Mouse (Mus musculus): ENCODE results near the gene Scube1. TPM values are rescaled to one million over a fixed set of nuclear protein-coding genes. Genes with fewer than 3 reads are reported as not detected.

Gene Scube1
- total RNA-seq, 2 experiments from 2014 or later: 72.2 to 74.2 TPM

DNA sequence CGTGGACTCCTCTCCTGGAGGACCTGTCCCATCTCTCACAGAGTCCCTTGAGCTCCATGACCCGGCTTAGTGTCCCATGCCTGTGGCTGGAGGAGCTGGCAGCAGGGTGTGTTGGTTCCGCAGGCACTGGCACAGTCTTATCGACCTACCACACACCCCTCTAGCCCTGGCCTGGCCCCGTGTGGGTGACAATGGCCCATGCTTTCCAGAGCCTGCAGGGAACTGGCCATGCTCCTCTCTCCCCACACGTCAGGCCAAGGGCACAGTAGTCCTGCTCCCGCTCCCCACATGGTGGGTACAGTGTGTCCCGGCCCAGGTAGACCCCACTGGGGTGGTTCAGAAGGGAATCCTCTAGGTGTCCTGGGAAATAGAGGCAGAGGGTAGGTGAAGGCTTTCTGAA lies 118.1 kb downstream of the Scube1 start:
- no peak for TF ChIP-seq CTCF (IDR thresholded peaks at IDR 0.05)
- intact Hi-C loops (cut with DNase I): no loop called here
- no peak overlapping the region for H3K4me3 ChIP-seq
- no peak overlapping the region for H3K27ac ChIP-seq
- DNase-seq (ENCODE audit: extremely low spot score in 1 of 2, low spot score in 2 of 2): no peak

DNA sequence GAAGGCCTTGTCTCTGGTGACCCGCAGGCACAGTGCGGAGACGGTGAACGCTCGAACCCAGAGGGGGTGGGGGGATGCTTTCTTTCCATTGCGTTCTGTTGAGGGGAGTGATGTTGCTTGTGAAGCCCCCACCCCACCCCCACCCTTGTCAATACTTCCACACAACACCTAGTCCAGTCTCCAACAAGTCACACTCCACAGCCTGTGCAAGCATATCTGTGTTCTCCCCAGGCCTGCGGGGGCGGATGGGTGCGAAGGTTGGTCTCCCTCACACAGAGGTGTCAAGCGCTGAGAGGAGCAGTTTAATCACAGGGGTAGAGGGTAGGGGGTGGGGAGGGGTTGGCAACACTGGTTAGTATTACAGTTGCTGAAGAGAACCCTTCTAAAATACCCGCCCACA lies 118.6 kb downstream of the Scube1 start:
- Histone ChIP-seq H3K27ac (no peak overlapping the region), H3K4me3 (no peak overlapping the region)
- TF ChIP-seq CTCF (IDR thresholded peaks at IDR 0.05): no peak
- intact Hi-C loops (cut with DNase I): no loop called here
- no peak for DNase-seq (ENCODE audit: extremely low spot score in 1 of 2, low spot score in 2 of 2)

DNA sequence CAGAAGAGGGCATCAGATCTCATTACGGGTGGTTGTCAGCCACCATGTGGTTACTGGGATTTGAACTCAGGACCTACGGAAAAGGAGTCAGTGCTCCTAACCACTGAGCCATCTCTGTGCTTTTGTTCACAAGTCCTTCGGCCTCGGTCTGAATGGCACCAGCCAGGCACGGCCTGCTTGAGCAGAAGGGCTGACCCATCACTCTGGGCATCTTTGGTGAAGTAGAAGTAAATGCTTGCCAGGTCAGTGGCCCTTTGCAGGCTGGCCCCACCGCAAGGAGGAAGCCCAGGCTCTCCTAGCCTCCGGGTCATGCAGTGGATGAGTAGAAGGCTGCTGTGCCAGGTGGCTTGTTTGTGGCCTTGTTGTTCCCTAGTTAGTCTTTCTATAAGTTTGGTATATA lies 121.4 kb downstream of the Scube1 start:
- no peak for DNase-seq (ENCODE audit: extremely low spot score in 1 of 2, low spot score in 2 of 2)
- Histone ChIP-seq H3K27ac (no peak overlapping the region), H3K4me3 (no peak overlapping the region)
- no peak for TF ChIP-seq CTCF (IDR thresholded peaks at IDR 0.05)
- intact Hi-C loops (cut with DNase I): no loop called here

DNA sequence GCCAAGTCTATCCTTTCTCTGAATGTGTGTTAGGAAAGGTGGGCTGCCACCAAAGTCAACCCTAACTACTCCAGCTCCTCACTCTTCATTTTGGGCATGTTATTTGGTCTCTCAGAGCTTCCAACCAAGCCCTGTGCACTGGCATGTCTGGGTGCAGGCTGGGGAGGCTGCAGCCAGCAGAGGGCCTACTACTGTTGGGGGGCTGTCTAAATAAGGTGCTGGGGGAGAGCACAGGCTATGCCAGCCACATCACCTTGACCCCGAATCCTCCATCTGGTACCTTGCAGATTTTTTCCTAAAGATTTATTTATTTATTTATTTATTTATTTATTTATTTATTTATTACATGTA lies 121.8 kb downstream of the Scube1 start:
- TF ChIP-seq CTCF (IDR thresholded peaks at IDR 0.05): no peak; the same call in 1 of the 2 replicates
- H3K27ac ChIP-seq: no peak overlapping the region
- intact Hi-C loops (cut with DNase I): no loop called here

DNA sequence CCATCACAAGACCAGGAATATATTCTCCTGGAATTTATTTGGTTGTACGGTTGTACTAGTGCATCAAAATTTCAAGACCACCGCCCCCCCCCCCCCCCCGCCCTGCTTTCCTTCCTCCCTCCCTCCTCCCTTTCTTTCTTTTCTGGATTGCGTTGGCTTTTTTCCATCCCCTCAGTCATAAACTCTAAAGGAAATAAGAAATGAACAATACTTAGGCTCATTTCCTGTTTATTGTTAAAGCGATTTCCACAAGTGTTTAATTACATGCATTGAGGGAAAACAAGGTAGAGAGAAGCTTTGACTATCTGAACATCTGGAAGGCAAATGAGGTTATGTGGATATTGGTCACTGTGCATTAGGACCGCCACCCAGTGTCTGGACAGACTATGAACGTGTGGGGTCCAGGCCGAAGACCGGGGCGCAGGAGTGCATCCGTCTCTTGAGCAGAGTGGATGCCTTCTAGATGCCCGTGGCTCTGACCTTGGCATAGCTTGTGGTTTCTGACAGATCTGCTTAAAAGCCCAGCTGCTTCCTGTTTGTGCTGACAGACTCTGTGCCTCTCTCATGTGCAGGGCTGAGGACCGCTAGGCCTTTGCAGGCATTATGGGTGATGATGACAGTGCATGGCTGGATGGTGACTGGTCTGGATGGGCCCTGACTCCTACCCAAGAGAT lies 122.3 kb downstream of the Scube1 start:
- DNase-seq (ENCODE audit: extremely low spot score in 1 of 2, low spot score in 2 of 2): no peak
- TF ChIP-seq CTCF (IDR thresholded peaks at IDR 0.05): no peak
- intact Hi-C loops (cut with DNase I): no loop called here
- Histone ChIP-seq H3K4me3 (no peak overlapping the region), H3K27ac (no peak overlapping the region)

More for the DNA sequence above, 121.8 kb downstream of the Scube1 start:
- no peak for DNase-seq (ENCODE audit: extremely low spot score in 1 of 2, low spot score in 2 of 2)
- H3K4me3 ChIP-seq: no peak overlapping the region

DNA sequence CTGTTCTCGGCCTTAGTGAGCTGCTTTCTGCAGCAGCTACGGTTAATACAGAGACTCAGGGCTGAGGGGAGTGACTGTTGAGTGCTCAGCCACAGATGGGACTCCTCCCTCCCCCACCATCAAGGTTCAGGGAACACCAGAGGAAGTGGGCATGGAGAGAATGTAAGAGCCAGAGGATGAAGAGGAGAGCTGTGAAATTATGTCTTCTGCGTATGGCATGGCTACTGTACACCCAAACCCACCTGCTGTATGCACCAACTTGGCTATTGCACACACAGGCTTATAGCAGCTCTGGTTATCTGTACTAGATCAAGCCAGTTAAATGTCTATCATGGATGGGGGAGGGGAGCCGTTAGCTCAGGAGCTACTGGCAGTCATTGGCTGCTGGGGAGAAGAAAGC lies 123.6 kb downstream of the Scube1 start:
- TF ChIP-seq CTCF (IDR thresholded peaks at IDR 0.05): no peak
- DNase-seq (ENCODE audit: extremely low spot score in 1 of 2, low spot score in 2 of 2): no peak
- intact Hi-C loops (cut with DNase I): no loop called here
- no peak overlapping the region for H3K27ac ChIP-seq
- no peak overlapping the region for H3K4me3 ChIP-seq

DNA sequence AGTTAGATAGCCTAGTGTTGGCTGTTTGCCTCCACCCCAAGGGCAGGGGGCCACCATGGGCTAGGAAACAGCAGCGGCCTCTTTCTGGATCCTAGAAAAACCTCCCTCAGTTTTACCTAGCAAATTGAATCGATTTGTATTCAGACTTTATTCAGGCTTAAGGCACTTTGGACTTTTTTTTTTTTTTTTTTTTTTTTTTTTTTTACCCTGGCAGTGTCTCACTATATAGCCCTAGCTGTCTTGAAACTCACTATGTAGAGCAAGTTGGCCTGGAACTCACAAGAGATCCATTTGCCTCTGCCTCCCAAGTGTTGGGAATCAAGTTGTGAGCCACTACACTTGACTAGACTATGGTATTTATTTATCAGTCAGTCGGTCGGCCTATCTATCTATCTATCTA lies 128.0 kb downstream of the Scube1 start:
- no peak for DNase-seq (ENCODE audit: extremely low spot score in 1 of 2, low spot score in 2 of 2)
- TF ChIP-seq CTCF (IDR thresholded peaks at IDR 0.05): no peak
- H3K4me3 ChIP-seq: no peak overlapping the region
- no peak overlapping the region for H3K27ac ChIP-seq
- intact Hi-C loops (cut with DNase I): no loop called here

DNA sequence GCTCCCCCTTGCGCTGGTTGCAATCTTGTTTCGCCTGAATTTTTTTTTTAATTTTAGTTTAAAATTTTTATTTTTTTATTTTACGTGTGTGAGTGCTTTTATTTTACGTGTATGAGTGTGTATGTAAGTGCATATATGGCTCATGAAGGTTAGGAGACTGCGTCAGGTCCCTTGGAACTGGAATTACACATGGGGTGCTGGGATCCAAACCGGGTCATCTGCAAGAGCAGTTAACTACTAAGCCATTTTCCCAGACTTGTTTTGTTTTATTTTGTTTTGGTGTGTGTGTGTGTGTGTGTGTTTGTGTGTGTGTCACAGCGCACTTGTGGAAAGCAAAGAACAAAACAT lies 129.5 kb downstream of the Scube1 start:
- DNase-seq (ENCODE audit: extremely low spot score in 1 of 2, low spot score in 2 of 2): no peak
- H3K4me3 ChIP-seq: peak overlapping the region; percentile 79
- no peak for TF ChIP-seq CTCF (IDR thresholded peaks at IDR 0.05)
- intact Hi-C loops (cut with DNase I): no loop called here
- peak overlapping the region; percentile 62 for H3K27ac ChIP-seq

DNA sequence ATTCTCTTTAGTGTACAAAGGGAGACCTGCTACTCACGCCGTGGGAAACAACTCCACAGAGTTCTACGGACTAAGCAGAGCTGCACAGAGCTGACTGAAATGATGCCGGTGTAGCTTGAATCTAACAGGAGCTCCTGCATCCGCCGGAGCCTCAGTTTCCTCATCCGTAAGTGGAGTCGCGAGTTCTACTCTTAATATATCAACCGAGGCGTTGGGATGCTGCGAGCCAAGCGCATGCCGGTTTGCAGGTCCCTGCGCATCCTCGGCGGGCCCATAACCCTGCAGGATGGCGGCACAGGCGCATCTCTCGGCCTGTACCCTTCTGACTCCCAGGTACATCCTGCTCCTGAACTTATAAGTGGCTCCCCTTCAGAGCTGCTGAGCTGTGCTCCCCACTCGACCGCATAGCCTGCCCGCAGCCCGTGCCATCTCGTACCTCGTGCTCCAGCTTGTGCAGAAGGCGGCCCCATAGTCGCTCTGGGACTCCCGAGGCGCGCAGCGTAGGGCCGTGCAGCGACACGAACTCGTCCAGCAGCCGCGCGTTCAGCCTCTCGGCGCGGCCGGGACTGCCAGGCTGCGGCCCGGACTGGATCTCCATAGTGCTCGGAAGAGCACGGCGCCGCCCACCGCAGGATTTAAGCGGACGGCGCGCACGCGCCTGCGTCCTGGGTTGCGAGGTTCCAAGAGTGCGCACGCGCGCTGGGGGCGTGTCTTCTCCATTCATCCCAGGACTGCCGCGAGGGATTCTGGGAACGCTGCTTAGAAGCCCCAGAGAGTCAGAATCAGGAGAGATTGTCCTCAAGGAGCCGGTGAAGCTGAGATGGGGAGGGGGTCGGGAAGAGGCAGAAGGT lies 130.1 kb downstream of the Scube1 start, which contains the start of gene Ttll12:
Gene Ttll12 (minus strand): TSS at position 645 of the 851 bp plus-strand sequence.
- intact Hi-C loops (cut with DNase I): no loop called here
- peak within 1 kb of the TSS; percentile 62 for H3K27ac ChIP-seq
- TF ChIP-seq CTCF (IDR thresholded peaks at IDR 0.05): no peak

DNA sequence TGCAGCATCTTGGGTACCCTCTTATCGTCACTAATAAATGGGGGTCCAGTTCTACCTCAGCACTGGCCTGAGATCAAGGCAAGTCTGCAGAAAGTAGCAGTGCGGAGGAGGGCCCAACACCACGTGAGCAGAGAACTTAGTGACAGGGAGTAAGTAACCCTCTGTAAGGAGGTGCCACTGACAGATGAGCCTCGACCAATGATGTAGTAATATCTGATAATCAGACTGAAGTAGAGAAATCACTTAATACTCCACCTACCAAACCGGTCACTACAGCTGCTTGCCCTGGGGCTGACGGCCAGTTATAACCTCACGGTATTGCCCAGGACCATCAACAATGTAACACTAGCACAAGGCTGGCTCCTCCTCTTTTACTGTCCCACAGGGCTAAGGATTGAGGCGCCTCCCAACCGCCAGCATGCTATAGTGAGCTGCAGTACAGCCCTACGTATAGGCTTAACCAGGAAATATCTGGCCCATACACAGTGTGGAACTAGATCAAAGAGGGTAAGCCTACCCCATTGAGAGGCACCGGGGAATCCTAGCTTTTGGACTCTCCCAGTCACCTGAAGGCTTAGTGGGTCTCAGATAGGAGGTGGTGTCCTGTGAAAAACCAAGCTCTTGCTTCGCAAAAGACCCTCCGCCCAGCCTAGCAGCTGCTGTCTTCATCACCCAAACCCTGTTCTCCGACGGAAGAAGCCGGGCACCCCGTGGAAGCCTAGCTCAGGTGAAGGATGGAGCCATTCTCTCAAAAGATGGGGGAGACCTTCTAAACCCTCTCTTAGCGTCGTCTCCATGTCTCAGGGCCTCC lies 130.9 kb downstream of the Scube1 start:
- TF ChIP-seq CTCF (IDR thresholded peaks at IDR 0.05): no peak
- DNase-seq (ENCODE audit: extremely low spot score in 1 of 2, low spot score in 2 of 2): no peak
- Histone ChIP-seq H3K4me3 (peak overlapping the region; percentile 79), H3K27ac (no peak overlapping the region)
- intact Hi-C loops (cut with DNase I): no loop called here

More for the DNA sequence above, 130.1 kb downstream of the Scube1 start, which contains the start of gene Ttll12:
- DNase-seq (ENCODE audit: extremely low spot score in 1 of 2, low spot score in 2 of 2): peak; percentile 95 to 96
- H3K4me3 ChIP-seq: peak within 1 kb of the TSS; percentile 79

DNA sequence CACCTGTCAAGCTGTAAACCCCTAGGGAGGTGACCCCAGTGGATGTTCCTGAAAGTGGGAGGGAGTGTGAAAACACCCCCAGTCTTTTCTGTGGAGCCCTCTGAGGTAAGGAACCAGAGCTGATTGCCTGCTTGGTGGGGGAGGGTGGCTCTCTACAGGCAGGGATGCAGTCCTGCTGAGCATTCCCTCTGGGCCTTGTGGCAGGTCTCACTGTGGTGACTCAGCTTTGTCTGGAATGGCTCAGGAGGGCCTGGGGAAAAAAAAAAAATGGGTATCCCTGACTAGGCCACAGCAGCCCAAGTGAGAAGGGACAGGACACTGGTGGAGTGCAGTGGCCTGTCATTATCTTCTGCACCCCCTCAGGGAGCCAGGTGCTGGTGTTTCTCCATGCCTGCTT lies 131.6 kb downstream of the Scube1 start:
- H3K4me3 ChIP-seq: no peak overlapping the region
- intact Hi-C loops (cut with DNase I): no loop called here
- TF ChIP-seq CTCF (IDR thresholded peaks at IDR 0.05): no peak
- H3K27ac ChIP-seq: no peak overlapping the region
- no peak for DNase-seq (ENCODE audit: extremely low spot score in 1 of 2, low spot score in 2 of 2)
